Mouse (Mus musculus) thymus, postnatal 10 days (tissue): ENCODE data around the gene Gps2.

Source experiments
- DNase-seq, 2 experiments: peaks; one replicate each; pipeline ENCODE4 v3.0.0; 2021; ENCODE audit warnings: low spot score in 2 of 2

Gps2 gene

DNA sequence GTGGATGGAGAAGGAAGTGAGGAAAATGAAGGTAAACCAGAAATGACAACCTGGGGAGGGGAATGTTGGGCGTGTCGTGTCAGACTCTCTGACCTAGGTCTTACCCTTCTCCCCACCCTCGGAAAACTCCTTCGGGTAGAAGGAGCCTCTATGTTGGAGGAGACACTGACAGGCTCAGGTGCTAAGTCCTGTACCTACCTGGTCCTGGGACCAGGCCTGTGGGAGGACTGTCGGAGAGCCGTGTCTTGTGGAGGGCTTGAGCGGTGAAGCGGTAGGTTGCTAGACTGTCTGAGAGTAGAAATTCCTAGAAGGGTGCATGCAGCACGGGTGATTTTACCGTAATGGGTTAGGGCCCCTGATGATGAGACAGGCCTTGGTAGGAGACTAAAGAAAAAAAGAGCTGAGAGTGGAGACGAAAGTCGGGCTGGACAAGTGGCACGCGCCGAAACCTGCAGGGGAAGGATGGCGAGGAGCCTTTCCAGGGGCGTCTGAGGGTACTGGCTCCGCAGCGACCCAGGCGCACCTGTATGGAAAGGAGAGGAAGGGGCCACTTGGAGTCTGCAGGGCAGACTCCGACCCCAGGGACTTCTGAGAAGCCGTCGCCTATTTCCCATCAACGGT, 51.1 kb downstream of the Gps2 start, which contains the start of gene Cldn7:
Gene Cldn7 (plus strand): TSS at position 130 of the 621 bp plus-strand sequence.
- no peak for DNase-seq

DNA sequence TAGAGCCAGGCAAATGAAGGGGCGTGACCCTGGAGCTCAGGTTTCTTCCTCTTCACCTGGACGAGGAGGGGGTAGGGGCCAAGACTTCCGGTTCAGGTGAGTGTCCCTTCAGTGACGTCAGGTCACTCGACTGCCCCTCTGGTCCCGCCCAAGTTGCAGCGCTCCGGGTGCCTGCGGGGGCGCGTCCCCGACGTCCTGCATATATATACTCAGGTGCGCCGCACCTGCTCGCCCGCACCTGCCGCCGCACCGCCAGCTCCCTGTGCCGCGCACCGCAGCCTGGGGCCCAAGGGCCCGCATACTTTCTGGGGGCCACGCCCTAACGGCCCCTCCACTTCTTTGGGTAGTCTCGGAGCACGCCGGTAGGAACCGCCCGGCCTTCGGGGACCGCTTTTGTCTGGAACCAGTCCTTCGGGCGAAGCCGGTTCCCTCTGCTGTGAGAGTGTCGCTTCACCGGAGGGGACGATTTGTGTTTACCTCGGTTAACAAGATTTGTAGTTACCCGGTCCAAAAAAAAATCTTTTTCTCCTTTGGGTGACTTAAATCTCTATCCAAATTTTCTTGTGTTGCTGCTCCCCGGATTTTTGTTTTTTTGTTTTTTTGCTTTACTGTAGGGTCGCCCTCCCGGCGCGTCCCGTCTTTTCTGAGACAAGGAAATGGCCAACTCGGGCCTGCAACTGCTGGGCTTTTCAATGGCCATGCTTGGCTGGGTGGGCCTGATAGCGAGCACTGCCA, 51.8 kb downstream of the Gps2 start:
- no peak for DNase-seq
